Mouse (Mus musculus): ENCODE results near the gene Gbgt1. TPM values are rescaled to one million over a fixed set of nuclear protein-coding genes. Genes with fewer than 3 reads are reported as not detected.
"Not testable (repeated sequence)": the region's sequence is repeated elsewhere in the genome, so short reads cannot be mapped to it uniquely, and the experiment has no call there.

Gene Gbgt1
- total RNA-seq (2021), result 1 to 10 TPM; 1.5 to 2.1 TPM

- DNase-seq (ENCODE audit: extremely low spot score in 1 of 2, low spot score in 1 of 2), result no peak
These were observed at the start of gene Gbgt1 for GRCm38 (mm10) chr2:28496671-28497070. TSS of gene Gbgt1 (plus strand) at chr2:28496891.

- no peak for DNase-seq (ENCODE audit: extremely low spot score in 1 of 2, low spot score in 1 of 2)
These were observed 49.4 kb upstream of the Gbgt1 start for GRCm38 (mm10) chr2:28447315-28447670.

- no peak for DNase-seq (ENCODE audit: extremely low spot score in 1 of 2, low spot score in 1 of 2)
These were observed 45.0 kb upstream of the Gbgt1 start for GRCm38 (mm10) chr2:28451663-28452062.

- DNase-seq (ENCODE audit: extremely low spot score in 1 of 2, low spot score in 1 of 2), result no peak
These were observed 43.2 kb upstream of the Gbgt1 start for GRCm38 (mm10) chr2:28453539-28453938.

GRCm38 (mm10) chr2:28456616-28457015 lies 40.1 kb upstream of the Gbgt1 start:
- DNase-seq (ENCODE audit: extremely low spot score in 1 of 2, low spot score in 1 of 2), result no peak

GRCm38 (mm10) chr2:28463919-28464318 lies 32.8 kb upstream of the Gbgt1 start:
- peak; percentile 64 to 84 for DNase-seq (ENCODE audit: extremely low spot score in 1 of 2, low spot score in 1 of 2)

- DNase-seq (ENCODE audit: extremely low spot score in 1 of 2, low spot score in 1 of 2), result no peak
These were observed 31.8 kb upstream of the Gbgt1 start for GRCm38 (mm10) chr2:28464919-28465318.

- DNase-seq (ENCODE audit: extremely low spot score in 1 of 2, low spot score in 1 of 2), result peak in 1 of 2 experiments; percentile 49
These were observed 30.7 kb upstream of the Gbgt1 start, which contains the start of gene 1700007K13Rik for GRCm38 (mm10) chr2:28465836-28466518. TSS of gene 1700007K13Rik (minus strand) at chr2:28466332.

- peak; percentile 80 to 84 for DNase-seq (ENCODE audit: extremely low spot score in 1 of 2, low spot score in 1 of 2)
These were observed 28.7 kb upstream of the Gbgt1 start, which contains the start of gene Mrps2 for GRCm38 (mm10) chr2:28467860-28468485. TSS of gene Mrps2 (plus strand) at chr2:28468066.

- no peak for DNase-seq (ENCODE audit: extremely low spot score in 1 of 2, low spot score in 1 of 2)
These were observed 28.0 kb upstream of the Gbgt1 start for GRCm38 (mm10) chr2:28468486-28469225.

- DNase-seq (ENCODE audit: extremely low spot score in 1 of 2, low spot score in 1 of 2), result no peak
These were observed 27.2 kb upstream of the Gbgt1 start for GRCm38 (mm10) chr2:28469461-28469860.

- no peak for DNase-seq (ENCODE audit: extremely low spot score in 1 of 2, low spot score in 1 of 2)
These were observed 26.1 kb upstream of the Gbgt1 start for GRCm38 (mm10) chr2:28470591-28470990.

GRCm38 (mm10) chr2:28472011-28472410 lies 24.7 kb upstream of the Gbgt1 start:
- DNase-seq (ENCODE audit: extremely low spot score in 1 of 2, low spot score in 1 of 2), result not testable (repeated sequence)

- not testable (repeated sequence) for DNase-seq (ENCODE audit: extremely low spot score in 1 of 2, low spot score in 1 of 2)
These were observed 18.7 kb upstream of the Gbgt1 start for GRCm38 (mm10) chr2:28477993-28478392.

- no peak for DNase-seq (ENCODE audit: extremely low spot score in 1 of 2, low spot score in 1 of 2)
These were observed 17.2 kb upstream of the Gbgt1 start for GRCm38 (mm10) chr2:28479208-28480204.

- no peak for DNase-seq (ENCODE audit: extremely low spot score in 1 of 2, low spot score in 1 of 2)
These were observed 12.8 kb upstream of the Gbgt1 start for GRCm38 (mm10) chr2:28483861-28484260.

GRCm38 (mm10) chr2:28494521-28494920 lies 2.2 kb upstream of the Gbgt1 start:
- no peak for DNase-seq (ENCODE audit: extremely low spot score in 1 of 2, low spot score in 1 of 2)

- DNase-seq (ENCODE audit: extremely low spot score in 1 of 2, low spot score in 1 of 2), result no peak
These were observed 1.4 kb upstream of the Gbgt1 start for GRCm38 (mm10) chr2:28495207-28495756.

GRCm38 (mm10) chr2:28495801-28496595 lies 693 bp upstream of the Gbgt1 start:
- DNase-seq (ENCODE audit: extremely low spot score in 1 of 2, low spot score in 1 of 2), result no peak

Data from layer of hippocampus, postnatal 25 days (tissue).